Mouse (Mus musculus) erythroid progenitor cell, adult 5-6 weeks (primary cell): ENCODE measurements around the gene Ugp2. TPM values are rescaled to one million over a fixed set of nuclear protein-coding genes. Genes with fewer than 3 reads are reported as not detected.

Source experiments
- total RNA-seq, 2 experiments: library from RNA; stranded (forward) in 1 of 2; stranded (reverse) in 1 of 2; fragments of 150-400 nt in 1 of 2; fragments of 186-747, 209-891 nt in 1 of 2; gene quantifications; 2 replicates each; pipeline versions ENCODE4 v1.2.3 to v1.2.4; 2015 to 2017; ENCODE audit warnings: low replicate concordance in 2 of 2

Ugp2 gene
- total RNA-seq, 2 experiments from 2014 or later, result 16.1 to 28.1 TPM

Other genes with a start within 250 kb of the Ugp2 start
- gene Vps54, start 131.9 kb downstream of the Ugp2 start, total RNA-seq (2015; ENCODE audit: low replicate concordance), result 21.0 and 26.3 TPM in 2 replicates
- 43.3 and 54.2 TPM in 2 replicates for gene Vps54, start 131.9 kb downstream of the Ugp2 start, total RNA-seq (2017; ENCODE audit: low replicate concordance)
- 0.84 TPM in 1 of 2 replicates, not detected in the other for gene Wdpcp, start 201.0 kb upstream of the Ugp2 start, total RNA-seq (2015; ENCODE audit: low replicate concordance)
- gene Wdpcp, start 201.0 kb upstream of the Ugp2 start, total RNA-seq (2017; ENCODE audit: low replicate concordance), result 1.6 and 4.7 TPM in 2 replicates
- 23.1 and 76.3 TPM in 2 replicates for gene Mdh1, start 201.2 kb upstream of the Ugp2 start, total RNA-seq (2015; ENCODE audit: low replicate concordance)
- gene Mdh1, start 201.2 kb upstream of the Ugp2 start, total RNA-seq (2017; ENCODE audit: low replicate concordance), result 11.2 and 21.8 TPM in 2 replicates